Mouse (Mus musculus) brain, embryonic 14.5 days (tissue): ENCODE results near the gene Prss48.

Experiments
- CTCF ChIP-seq: fragments of 200-500 bp; IDR thresholded peaks from 2 replicates; pipeline ENCODE4 v1.5.1; 2012; ENCODE audit warnings: inconsistent platforms, mild to moderate bottlenecking, moderate library complexity, borderline replicate concordance; ENCODE audit not compliant: insufficient read depth, insufficient read length; ENCODE audit errors: extremely low read depth
- POLR2A ChIP-seq: fragments of 200-500 bp; IDR thresholded peaks from 2 replicates; pipeline ENCODE4 v1.6.1; 2012; ENCODE audit warnings: mild to moderate bottlenecking, inconsistent platforms, borderline replicate concordance; ENCODE audit not compliant: poor library complexity, insufficient read depth, insufficient read length, severe bottlenecking; ENCODE audit errors: extremely low read depth

DNA sequence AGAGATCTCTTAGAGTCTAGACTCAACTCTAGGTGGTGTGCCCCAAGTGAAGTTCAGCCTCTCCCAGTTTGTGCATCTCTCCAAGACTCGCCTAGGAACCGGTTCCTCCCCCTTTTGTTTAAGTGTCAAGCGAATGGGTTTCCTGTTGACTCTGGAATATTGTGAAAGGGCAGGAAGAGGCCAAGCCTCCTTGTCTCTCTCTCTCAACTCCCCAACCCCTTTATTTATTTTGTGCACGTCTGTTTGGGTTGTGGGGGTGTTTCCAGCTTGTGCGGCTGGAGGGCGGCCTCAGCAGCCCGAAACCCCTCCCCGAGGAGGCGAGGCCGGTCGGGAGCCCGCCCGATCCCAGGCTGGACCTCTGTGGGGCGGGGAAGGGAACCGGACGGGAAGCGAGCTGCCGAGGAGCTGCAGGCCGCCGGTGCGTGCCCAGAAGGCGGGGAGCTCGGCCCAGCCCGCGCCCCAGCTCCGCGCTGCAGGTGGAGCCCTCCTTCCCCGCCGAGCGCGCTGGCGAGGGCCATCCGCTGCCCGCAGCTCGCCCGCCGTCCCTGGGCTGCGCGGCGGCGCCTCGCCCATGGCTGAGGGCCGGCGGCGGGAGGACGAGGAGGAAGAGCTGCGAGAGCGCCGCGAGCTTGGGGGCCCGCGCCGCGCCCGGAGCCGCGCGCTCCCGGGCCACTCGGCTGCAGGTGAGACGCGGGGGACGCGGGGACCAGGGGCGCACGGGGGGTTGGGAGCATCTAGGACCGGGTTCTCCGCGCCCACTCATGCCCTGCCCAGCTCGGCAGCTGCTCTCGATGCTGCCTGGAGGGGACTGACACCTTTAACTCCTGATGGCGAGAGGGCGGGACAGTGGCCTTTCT is 31.3 kb downstream of the Prss48 start, which contains the start of gene Sh3d19:
- TF ChIP-seq CTCF (no peak), POLR2A (peak; percentile 60)
